Mouse (Mus musculus): Measurements from ENCODE around the gene Nat8f6. TPM values are rescaled to one million over a fixed set of nuclear protein-coding genes. Genes with fewer than 3 reads are reported as not detected.

Nat8f6 gene
- not detected for polyA plus RNA-seq (2017; shearing (Covaris generic))

DNA sequence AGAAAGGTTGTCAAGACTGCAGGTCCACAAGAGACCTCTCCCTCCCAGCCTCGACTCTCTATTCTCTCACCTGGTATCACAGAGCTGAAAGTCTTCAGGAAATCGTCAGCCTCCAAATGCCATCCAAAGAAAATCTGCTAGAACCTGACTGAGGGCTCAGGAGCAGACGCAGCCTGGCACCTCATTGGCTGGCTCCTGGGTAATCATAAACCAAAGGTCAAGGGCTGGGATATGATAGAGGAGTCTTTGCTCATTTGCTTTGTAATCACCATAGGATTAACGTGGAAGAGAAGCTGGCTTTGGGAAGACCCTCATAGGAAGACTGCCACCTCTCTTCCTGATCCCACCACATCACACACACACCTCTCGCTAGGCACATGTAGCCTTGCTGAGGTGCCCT is at the start of gene Nat8f6, which contains the start of gene Nat8f5:
TSS of gene Nat8f6 (minus strand) at position 118 of the 400 bp plus-strand sequence.
TSS of gene Nat8f5 (minus strand) at position 136 of the 400 bp plus-strand sequence.

DNA sequence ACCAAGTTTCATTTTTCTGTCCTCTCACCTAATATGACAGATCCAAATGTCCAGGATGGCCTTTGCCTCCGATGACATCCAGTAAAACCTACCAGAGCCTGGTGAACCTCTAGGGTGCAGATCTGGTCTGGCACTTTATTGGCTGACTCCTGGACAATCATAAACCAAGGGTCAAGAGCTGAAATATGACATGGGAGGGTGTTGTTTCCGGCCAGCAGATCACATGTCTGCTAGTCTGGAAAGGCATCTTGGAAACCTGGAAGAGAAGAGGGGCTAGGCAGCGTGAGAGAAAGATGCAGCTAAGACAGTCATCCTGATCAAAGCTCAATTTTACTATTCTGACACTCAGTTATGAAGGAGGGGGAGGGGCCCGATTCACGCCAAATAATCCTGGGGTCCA is 48.3 kb upstream of the Nat8f6 start, which contains the start of gene Nat8f2:
TSS of gene Nat8f2 (minus strand) at position 153 of the 400 bp plus-strand sequence.

DNA sequence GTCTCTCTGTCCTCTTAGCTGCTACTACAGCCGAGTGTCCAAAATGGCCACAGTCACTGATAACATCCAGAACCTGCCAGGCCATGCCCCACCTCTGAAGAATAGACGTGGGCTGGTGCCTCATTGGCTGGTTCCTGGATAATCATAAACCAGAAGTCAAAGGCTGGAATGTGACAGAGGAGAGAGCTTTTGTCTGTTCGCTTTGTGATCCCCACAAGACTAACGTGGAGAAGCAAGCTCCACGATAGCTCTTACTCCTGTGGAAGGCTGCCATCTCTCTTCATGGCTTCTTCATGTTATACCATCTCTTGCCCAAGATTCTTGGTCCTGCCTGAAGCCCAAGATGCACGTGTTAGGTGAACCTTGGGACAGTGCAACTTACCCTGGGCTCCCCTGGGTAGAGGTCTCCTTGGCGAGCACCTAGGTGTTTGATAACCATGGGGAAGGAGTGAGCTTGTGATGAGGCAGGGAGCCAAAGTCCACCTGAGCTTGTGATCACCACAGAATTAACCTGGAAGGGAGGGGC is 11.1 kb upstream of the Nat8f6 start, which contains the start of gene Nat8:
TSS of gene Nat8 (minus strand) at position 287 of the 526 bp plus-strand sequence.

DNA sequence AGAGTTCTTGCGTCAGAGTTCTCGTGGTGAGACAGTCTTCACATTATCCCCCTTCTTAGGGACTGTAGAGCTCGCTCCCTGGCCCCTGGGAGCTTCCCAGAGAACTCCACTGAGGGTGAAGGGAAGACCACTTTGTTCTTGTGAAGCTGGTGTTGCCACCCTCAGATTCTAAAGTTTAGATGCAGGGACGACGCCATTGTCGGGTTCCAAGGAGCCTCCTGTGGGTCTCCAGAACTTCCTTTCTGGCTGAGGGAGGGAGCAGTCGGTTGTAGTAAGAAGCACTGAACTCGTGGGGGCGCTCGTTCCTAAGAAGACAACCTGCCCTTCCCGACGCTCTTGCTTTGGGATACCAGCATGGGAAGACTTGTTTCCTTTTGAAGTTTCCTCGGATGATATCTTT is 55.2 kb downstream of the Nat8f6 start, which contains the start of gene Nat8f3:
TSS of gene Nat8f3 (minus strand) at position 223 of the 400 bp plus-strand sequence.

Other genes with a start within 250 kb of the Nat8f6 start
- 1.3 TPM for gene Alms1, start 233.4 kb downstream of the Nat8f6 start, polyA plus RNA-seq (2017; shearing (Covaris generic))
- not detected for gene Nat8f7, start 107.7 kb downstream of the Nat8f6 start, polyA plus RNA-seq (2017; shearing (Covaris generic))
- gene Nat8f3, start 55.2 kb downstream of the Nat8f6 start, polyA plus RNA-seq (2017; shearing (Covaris generic)) = not detected
- gene Nat8f5, start within 50 bp of the Nat8f6 start, polyA plus RNA-seq (2017; shearing (Covaris generic)) = not detected
- gene Nat8, start 11.1 kb upstream of the Nat8f6 start, polyA plus RNA-seq (2017; shearing (Covaris generic)) = not detected
- gene Nat8f2, start 48.2 kb upstream of the Nat8f6 start, polyA plus RNA-seq (2017; shearing (Covaris generic)) = not detected
- 2.8 TPM for gene Nat8f4, start 83.9 kb upstream of the Nat8f6 start, polyA plus RNA-seq (2017; shearing (Covaris generic))
- gene Tprkb, start 90.9 kb upstream of the Nat8f6 start, polyA plus RNA-seq (2017; shearing (Covaris generic)) = 25.1 TPM
- 3.3 TPM for gene Nat8f1, start 94.7 kb upstream of the Nat8f6 start, polyA plus RNA-seq (2017; shearing (Covaris generic))
- gene Dusp11, start 140.7 kb upstream of the Nat8f6 start, polyA plus RNA-seq (2017; shearing (Covaris generic)) = 278 TPM
- not detected for gene Figla, start 195.2 kb upstream of the Nat8f6 start, polyA plus RNA-seq (2017; shearing (Covaris generic))
- not detected for gene Add2, start 207.7 kb upstream of the Nat8f6 start, polyA plus RNA-seq (2017; shearing (Covaris generic))

All from naive thymus-derived CD4-positive, alpha-beta T cell, adult 5 months (primary cell).